Mouse (Mus musculus) testis, adult 2 months (tissue): ENCODE data around the gene Lipo4.

ENCODE experiments used
- CTCF ChIP-seq: fragments of 200-500 bp; IDR thresholded peaks from 2 replicates; pipeline ENCODE4 v1.5.1; 2012; ENCODE audit warnings: low read depth, mild to moderate bottlenecking, inconsistent platforms, low read length, moderate library complexity; ENCODE audit not compliant: control insufficient read depth, insufficient read depth, insufficient replicate concordance
- POLR2A ChIP-seq: fragments of 200-500 bp; IDR thresholded peaks from 2 replicates; pipeline ENCODE4 v1.6.1; 2012; ENCODE audit warnings: low read depth, mild to moderate bottlenecking, inconsistent platforms, low read length, moderate library complexity; ENCODE audit not compliant: control insufficient read depth

GRCm38 (mm10) chr19:33453725-33454124 lies 63.9 kb downstream of the Lipo4 start:
- TF ChIP-seq CTCF (no peak), POLR2A (no peak)
